Mouse (Mus musculus): ENCODE measurements around the gene Gm3187.
"Not testable (repeated sequence)": the region's sequence is repeated elsewhere in the genome, so short reads cannot be mapped to it uniquely, and the experiment has no call there.

The Gm3187 gene

DNA sequence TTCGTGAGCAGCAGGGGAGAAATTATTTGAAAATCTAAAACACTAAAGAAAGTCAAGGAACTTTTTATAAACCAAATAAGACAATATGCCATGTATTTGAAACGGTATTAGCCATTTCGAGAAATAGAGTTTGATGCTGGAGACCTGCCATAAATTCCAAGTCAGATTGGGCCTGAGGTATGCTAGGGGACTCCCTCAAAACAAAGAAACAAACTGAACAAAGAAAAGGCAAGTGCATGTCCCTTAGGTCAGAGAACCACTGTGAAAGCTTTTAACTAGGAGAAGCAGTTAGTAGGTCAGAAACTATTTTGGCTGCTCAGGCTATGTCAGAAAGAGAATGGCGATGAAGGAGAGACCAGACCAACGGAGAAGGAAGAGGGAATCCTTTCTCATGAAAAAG is at the start of gene Gm3187:
Gene Gm3187 (plus strand): TSS at position 301 of the 400 bp plus-strand sequence.
- not testable (repeated sequence) for DNase-seq (ENCODE audit: low spot score)

DNA sequence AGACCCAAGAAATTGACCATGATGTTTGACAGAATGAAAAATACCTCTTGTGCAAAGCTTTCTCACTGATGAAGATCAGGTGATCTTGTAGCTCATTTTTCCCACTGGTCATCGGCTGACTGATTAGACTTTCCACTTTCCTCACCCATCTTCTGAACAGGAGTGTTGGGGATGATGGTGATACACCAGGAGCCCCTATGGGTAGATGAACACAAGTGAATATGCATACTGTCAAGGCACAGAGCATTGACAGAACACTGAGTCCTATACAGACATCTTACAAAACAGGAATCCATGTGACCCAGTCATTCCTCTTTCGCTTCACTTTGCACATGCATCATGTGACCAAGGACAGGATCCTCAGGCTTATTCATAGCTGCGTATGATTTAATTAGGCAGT is 28.6 kb upstream of the Gm3187 start, which contains the start of gene Gm3194:
Gene Gm3194 (minus strand): TSS at position 101 of the 400 bp plus-strand sequence.
- DNase-seq (ENCODE audit: low spot score): not testable (repeated sequence)

DNA sequence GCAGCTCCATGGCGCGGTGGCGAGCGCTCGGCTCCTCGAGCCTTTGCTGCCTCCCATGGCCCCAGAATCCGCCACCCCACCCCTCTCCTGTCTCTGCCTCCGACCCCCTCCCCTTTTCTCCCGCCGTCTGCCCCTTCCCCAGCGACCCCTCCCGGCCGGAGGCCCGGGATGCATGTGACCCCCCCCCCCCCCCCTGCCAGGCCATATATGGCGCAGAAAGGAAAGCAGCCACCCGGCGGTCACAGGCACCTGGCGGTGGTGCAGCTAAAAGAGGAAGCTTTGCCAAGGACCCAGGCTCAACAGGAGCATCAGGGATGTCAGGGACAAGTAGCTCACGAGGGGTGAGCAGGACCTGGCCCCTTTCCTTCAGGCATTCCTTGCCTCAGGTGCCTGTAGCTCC is 23.5 kb upstream of the Gm3187 start:
- not testable (repeated sequence) for DNase-seq (ENCODE audit: low spot score)

DNA sequence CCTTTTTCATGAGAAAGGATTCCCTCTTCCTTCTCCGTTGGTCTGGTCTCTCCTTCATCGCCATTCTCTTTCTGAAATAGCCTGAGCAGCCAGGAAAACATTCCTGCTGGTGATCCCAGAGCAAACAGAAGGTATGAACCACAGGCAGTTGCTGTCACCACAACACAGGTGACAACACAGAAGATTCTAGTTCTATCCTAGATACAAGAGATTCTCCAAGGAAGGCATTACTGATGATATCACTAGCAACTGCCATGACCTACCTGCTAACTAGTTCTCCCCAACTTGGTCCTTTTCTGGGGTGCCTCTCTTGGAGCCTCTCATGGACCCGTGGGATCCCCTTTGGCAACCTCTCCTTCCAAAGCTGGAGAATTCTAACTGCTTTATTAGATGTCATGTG is 6.3 kb upstream of the Gm3187 start, which contains the start of gene Gm8246:
Gene Gm8246 (minus strand): TSS at position 101 of the 400 bp plus-strand sequence.
- DNase-seq (ENCODE audit: low spot score): not testable (repeated sequence)

DNA sequence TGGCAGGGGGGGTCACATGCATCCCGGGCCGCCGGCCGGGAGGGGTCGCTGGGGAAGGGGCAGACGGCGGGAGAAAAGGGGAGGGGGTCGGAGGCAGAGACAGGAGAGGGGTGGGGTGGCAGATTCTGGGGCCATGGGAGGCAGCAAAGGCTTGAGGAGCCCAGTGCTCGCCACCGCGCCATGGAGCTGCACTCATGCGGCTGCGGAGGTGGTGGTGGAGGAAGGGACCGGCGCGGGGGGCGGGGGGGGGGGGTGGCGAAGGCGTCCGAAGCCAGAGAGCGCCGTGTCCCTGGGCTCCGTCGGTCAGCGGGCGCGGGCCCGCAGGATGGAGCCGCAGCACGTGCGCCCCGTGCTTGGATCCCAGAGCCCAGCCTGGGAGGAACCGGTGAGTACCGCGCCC is 17.4 kb downstream of the Gm3187 start, which contains the start of gene Gm3488:
Gene Gm3488 (plus strand): TSS at position 301 of the 400 bp plus-strand sequence.
- DNase-seq (ENCODE audit: low spot score): not testable (repeated sequence)

DNA sequence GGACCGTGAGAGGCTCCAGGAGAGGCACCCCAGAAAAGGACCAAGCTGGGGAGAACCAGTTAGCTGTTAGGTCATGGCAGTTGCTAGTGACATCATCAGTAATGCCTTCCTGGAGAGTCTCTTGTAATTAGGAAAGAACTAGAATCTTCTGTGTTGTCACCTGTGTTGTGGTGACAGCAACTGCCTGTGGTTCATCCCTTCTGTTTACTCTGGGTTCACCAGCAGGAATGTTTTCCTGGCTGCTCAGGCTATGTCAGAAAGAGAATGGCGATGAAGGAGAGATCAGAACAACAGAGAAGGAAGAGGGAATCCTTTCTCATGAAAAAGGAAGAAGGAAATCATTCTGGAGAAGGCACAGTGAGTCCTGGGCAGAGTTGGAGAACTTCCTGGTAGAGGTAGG is 54.2 kb downstream of the Gm3187 start, which contains the start of gene Gm3532:
Gene Gm3532 (plus strand): TSS at position 301 of the 400 bp plus-strand sequence.
- not testable (repeated sequence) for DNase-seq (ENCODE audit: low spot score)
